ENCODE assay signal across 8 mouse cellular contexts in genomic region chr13:64364258-64364657, GRCm38 (mm10). TPM values are rescaled to one million over a fixed set of nuclear protein-coding genes. Genes with fewer than 3 reads are reported as not detected.
DNase-seq lines count a peak whose midpoint lies in the region; ATAC-seq lines count a peak whose summit lies in the region.

No protein-coding gene starts in this region.

- H3K9ac ChIP-seq in midbrain, embryonic 12.5 days (replicated peaks): no peak overlapping the region
- no peak overlapping the region for H3K9ac ChIP-seq in midbrain, embryonic 16.5 days (ENCODE audit: low read depth, low read length)
- no peak overlapping the region for H3K9ac ChIP-seq in stomach, embryonic 14.5 days (replicated peaks; ENCODE audit: low read depth, low read length)

- H3K4me2 ChIP-seq in midbrain, embryonic 12.5 days (replicated peaks): no peak overlapping the region
- H3K4me2 ChIP-seq in midbrain, embryonic 16.5 days (ENCODE audit: low read length): no peak overlapping the region
- H3K4me2 ChIP-seq in stomach, embryonic 14.5 days (replicated peaks; ENCODE audit: low read depth, low read length): no peak overlapping the region

- H3K4me1 ChIP-seq in midbrain, embryonic 12.5 days: peaks cover 8% of the 10 kb centered on the region
- peaks cover 8% of the 10 kb centered on the region for H3K4me1 ChIP-seq in midbrain, embryonic 16.5 days (ENCODE audit: control insufficient read depth, insufficient read depth, low read length)
- H3K4me1 ChIP-seq in stomach, embryonic 14.5 days (ENCODE audit: control insufficient read depth, insufficient read depth, low read length): 0 out of 2 replicates have a peak, but pooled peaks cover 4% of the 10 kb centered on the region

- no peak overlapping the region for H3K27ac ChIP-seq in midbrain, embryonic 12.5 days (replicated peaks)
- H3K27ac ChIP-seq in midbrain, embryonic 16.5 days (ENCODE audit: low read length): no peak overlapping the region
- H3K27ac ChIP-seq in stomach, embryonic 14.5 days (ENCODE audit: low read length): no peak overlapping the region

- ATAC-seq in midbrain, embryonic 12.5 days (ENCODE audit: low FRiP score, low read depth): 0 out of 2 replicates have a peak, but pooled peaks have one; percentile 31
- no peak for ATAC-seq in midbrain, embryonic 16.5 days
- 0 out of 2 replicates have a peak, but pooled peaks have one; percentile 24 for ATAC-seq in stomach, embryonic 14.5 days (ENCODE audit: insufficient number of reproducible peaks, insufficient read depth, low FRiP score, low read depth)

- peak; percentile 57 to 58 for DNase-seq in cerebellum, postnatal 10 days
- DNase-seq in cerebellum, adult 11-12 months: no peak
- DNase-seq in c-Kit-positive CD71-negative TER-119-negative erythroid progenitor cells, embryonic 14.5 days (ENCODE audit: low read depth): peak; percentile 66
- peak; percentile 18 for DNase-seq in kidney, postnatal 14 days
- DNase-seq in frontal cortex, postnatal 25 days (ENCODE audit: low spot score in 2 of 2): no peak

- peaks cover 45% of the 10 kb centered on the region for H3K36me3 ChIP-seq in midbrain, embryonic 12.5 days
- H3K36me3 ChIP-seq in midbrain, embryonic 16.5 days (ENCODE audit: control insufficient read depth, insufficient read depth, low read length): peaks cover 30% of the 10 kb centered on the region
- peaks cover 39% of the 10 kb centered on the region; the same call in 1 of the 2 replicates for H3K36me3 ChIP-seq in stomach, embryonic 14.5 days (ENCODE audit: control insufficient read depth, insufficient read depth, low read length)

- H3K9me3 ChIP-seq in midbrain, embryonic 12.5 days: no peaks in the 10 kb centered on the region
- H3K9me3 ChIP-seq in midbrain, embryonic 16.5 days (replicated peaks; ENCODE audit: control insufficient read depth, low read length, poor library complexity, severe bottlenecking): no peaks in the 10 kb centered on the region
- H3K9me3 ChIP-seq in stomach, embryonic 14.5 days (ENCODE audit: control insufficient read depth, low read depth, low read length): no peaks in the 10 kb centered on the region

- no peak overlapping the region for H3K4me3 ChIP-seq in midbrain, embryonic 12.5 days
- no peak overlapping the region for H3K4me3 ChIP-seq in midbrain, embryonic 16.5 days (ENCODE audit: low read depth, low read length)
- no peak overlapping the region for H3K4me3 ChIP-seq in stomach, embryonic 14.5 days (ENCODE audit: low read depth, low read length)

- WGBS in midbrain, embryonic 12.5 days: 84% methylated on average over 2 of the region's 2 CpGs
- 76% methylated on average over 2 of the region's 2 CpGs for WGBS in midbrain, embryonic 16.5 days
- 81% methylated on average over 2 of the region's 2 CpGs for WGBS in stomach, embryonic 14.5 days

- H3K27me3 ChIP-seq in midbrain, embryonic 12.5 days: no peaks in the 10 kb centered on the region
- no peaks in the 10 kb centered on the region for H3K27me3 ChIP-seq in midbrain, embryonic 16.5 days (ENCODE audit: control insufficient read depth, insufficient read depth, low read depth, low read length)
- H3K27me3 ChIP-seq in stomach, embryonic 14.5 days (ENCODE audit: control insufficient read depth, insufficient read depth, low read length): no peaks in the 10 kb centered on the region

RNA-seq across cellular contexts. Expression of gene Ctsl, which starts 6.4 kb away (rescaled TPM):
- 103 and 116 TPM in 2 replicates for polyA plus RNA-seq in midbrain, embryonic 12.5 days (2016; fragmentation: Nextera tagmentation; extraction: Ambion mirVana)
- polyA plus RNA-seq in midbrain, embryonic 16.5 days (2015; fragmentation: Nextera tagmentation; extraction: Ambion mirVana): 153 and 163 TPM in 2 replicates
- 207 and 209 TPM in 2 replicates for polyA plus RNA-seq in stomach, embryonic 14.5 days (2014; fragmentation: Nextera tagmentation; extraction: Ambion mirVana)

RNA-seq across cellular contexts. Expression of gene Aaed1, which starts 51.7 kb away (rescaled TPM):
- 16.4 and 19.2 TPM in 2 replicates for polyA plus RNA-seq in midbrain, embryonic 12.5 days (2016; fragmentation: Nextera tagmentation; extraction: Ambion mirVana)
- polyA plus RNA-seq in midbrain, embryonic 16.5 days (2015; fragmentation: Nextera tagmentation; extraction: Ambion mirVana): 10.7 and 11.5 TPM in 2 replicates
- polyA plus RNA-seq in stomach, embryonic 14.5 days (2014; fragmentation: Nextera tagmentation; extraction: Ambion mirVana): 62.3 and 68.3 TPM in 2 replicates

Comparison
In these comparisons a context has a peak if more than half of its experiments do, and no peak if none do; other contexts are left out.
1. DNase-seq: peak in cerebellum, postnatal 10 days (2 of 2), c-Kit-positive CD71-negative TER-119-negative erythroid progenitor cells, embryonic 14.5 days (single experiment) and kidney, postnatal 14 days (single experiment); none in cerebellum, adult 11-12 months (single experiment) and frontal cortex, postnatal 25 days (0 of 2).